Mouse (Mus musculus): ENCODE results near the gene Hnrnpab.

Gene Hnrnpab

DNA sequence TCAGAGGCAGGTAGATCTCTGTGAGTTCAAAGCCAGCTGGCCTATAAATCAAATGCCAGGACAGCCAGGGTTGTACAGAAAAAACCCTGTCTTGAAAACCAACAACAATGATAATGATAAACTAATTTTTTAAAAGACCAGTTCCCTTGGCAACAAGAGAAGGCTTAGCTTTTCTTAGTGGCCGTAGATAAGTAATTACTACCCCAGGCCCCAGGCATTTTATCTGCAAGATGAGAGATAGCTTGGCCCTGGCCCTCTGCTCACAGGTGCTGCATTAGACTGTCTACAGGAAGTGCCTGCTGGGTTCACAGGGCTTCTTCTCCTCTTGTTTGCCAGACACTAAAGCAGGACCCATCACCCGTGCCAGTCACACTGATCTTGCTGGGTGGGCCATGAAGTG, 51.6 kb downstream of the Hnrnpab start:
- DNase-seq = no peak

DNA sequence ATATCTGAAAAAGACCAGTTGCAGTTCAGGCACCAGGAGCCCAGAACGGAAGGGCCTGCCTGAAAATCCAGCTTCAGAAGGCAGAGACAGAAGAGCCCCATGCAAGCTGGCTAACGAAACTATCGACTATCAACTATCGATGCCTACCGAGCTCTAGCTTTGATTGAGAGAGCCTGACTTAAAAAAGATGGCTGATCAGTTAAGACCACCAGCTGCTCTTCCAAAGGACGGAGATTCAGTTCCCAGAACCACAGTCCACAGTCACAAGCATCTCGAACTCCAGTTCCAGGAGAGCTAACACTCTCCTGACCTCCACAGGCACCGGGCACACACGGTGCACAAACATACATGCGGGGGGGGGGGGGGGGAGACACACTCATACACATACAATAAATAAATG, 52.1 kb downstream of the Hnrnpab start:
- DNase-seq = no peak

DNA sequence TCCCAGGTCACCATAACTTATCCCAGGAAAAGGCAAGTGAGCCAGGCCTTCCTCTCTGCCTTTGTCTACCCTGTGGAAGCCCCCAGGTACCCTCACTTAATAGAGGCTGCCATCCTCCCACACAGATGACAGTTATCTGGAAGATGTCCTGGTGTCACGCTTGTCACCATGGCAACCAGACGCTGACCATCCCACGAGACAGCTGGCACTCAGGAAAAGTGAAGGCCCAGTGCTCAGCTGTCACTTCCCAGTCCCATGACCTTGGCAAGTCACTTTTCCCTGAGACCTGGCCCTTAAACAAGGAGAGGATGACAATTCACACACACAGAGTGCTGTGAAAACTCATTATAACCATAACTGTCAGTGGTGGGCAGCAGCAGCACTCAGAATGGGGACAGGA, 54.6 kb downstream of the Hnrnpab start:
- DNase-seq = no peak

DNA sequence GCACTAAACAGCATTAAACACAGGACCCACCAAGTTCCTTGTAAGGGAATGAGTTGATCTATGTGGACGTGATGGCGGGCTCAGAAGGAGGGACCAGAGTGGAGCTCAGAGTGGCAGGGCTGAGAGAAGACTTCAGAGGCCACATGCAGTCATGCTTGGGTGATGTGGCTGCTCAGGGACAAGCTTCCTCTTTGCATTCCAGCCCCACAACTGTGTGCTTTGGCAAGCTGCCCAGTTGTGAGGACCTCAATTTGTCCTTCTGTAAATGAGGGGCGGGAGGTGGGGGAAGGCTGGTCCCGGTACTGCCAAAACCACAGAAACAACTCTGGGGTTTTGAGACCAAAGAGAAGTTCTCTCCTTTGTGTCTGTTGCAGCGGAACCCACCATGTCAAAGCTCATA, 55.4 kb downstream of the Hnrnpab start:
- no peak for DNase-seq
